In the genomic region with DNA sequence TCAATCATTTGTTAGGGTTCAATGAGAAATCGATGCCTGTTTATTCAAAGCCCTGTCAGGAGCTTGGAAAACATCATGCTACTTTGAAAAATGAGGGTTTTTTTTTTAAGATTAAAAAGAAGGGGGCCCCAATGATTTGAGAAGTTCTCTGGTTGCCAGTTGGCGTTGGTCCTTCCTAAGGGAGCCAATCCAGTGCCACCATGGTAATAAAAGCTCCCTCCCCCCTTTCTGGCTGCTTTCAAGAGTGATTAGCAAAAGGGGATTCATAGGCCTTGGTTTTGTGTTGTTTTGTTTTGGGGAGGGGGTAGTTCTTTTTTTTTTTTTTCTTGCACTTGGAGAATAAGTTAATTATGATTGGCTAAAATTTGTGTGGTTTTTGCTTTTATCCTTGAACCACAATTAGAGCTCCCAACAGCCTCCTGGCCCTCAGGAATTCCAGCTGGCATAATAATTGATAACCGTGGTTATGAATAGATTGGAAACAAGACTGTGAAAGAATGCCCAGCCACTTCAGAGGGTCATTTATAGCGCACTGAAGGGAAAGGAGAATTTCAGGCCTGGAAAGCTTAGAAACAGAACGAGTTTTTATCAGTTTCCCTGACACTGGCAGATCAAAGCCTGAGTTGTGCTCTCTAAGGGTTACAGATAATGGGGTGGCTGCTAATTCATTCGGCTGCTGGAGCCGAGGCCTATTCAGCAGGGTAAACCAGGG, we compare ENCODE assay signal across 14 mouse cellular contexts.
DNase-seq lines count a peak whose midpoint lies in the region; ATAC-seq lines count a peak whose summit lies in the region.
"Had no signal": no experiment of that assay in that cellular context is flagged by ENCODE, and none has a peak within 500 bp of the region (broad histone marks: within the 10 kb centered on the region; RNA-seq: fewer than 3 reads in every experiment).

No protein-coding gene starts in this region.

- no peaks in the 10 kb centered on the region for H3K36me3 ChIP-seq in embryonic facial prominence, embryonic 11.5 days (replicated peaks; ENCODE audit: control insufficient read depth, insufficient read depth, low read depth, low read length)
- H3K36me3 ChIP-seq in heart, embryonic 14.5 days (ENCODE audit: control insufficient read depth, insufficient read depth, low read length), result no peaks in the 10 kb centered on the region
- H3K36me3 ChIP-seq in midbrain, embryonic 11.5 days (ENCODE audit: control insufficient read depth, insufficient read depth, low read length), result no peaks in the 10 kb centered on the region
- H3K36me3 ChIP-seq: embryonic facial prominence, embryonic 15.5 days; G1E; liver, embryonic 15.5 days had no signal

- H3K4me1 ChIP-seq in embryonic facial prominence, embryonic 11.5 days (ENCODE audit: control insufficient read depth, insufficient read depth, low read length), result no peaks in the 10 kb centered on the region
- H3K4me1 ChIP-seq in heart, embryonic 14.5 days (ENCODE audit: control insufficient read depth in 2 of 2, insufficient read depth in 2 of 2, low read length in 2 of 2), result peaks cover 23 to 34% of the 10 kb centered on the region in 2 experiments
- H3K4me1 ChIP-seq in midbrain, embryonic 11.5 days (ENCODE audit: control insufficient read depth, insufficient read depth, low read length), result peaks cover 3% of the 10 kb centered on the region; the same call in 1 of the 2 replicates
- H3K4me1 ChIP-seq: embryonic facial prominence, embryonic 15.5 days; liver, embryonic 15.5 days had no signal

- H3K9me3 ChIP-seq in embryonic facial prominence, embryonic 11.5 days (replicated peaks; ENCODE audit: control insufficient read depth, low read length), result no peaks in the 10 kb centered on the region
- H3K9me3 ChIP-seq in heart, embryonic 14.5 days (ENCODE audit: control insufficient read depth, low read length), result no peaks in the 10 kb centered on the region
- H3K9me3 ChIP-seq in midbrain, embryonic 11.5 days (ENCODE audit: control insufficient read depth, low read length), result no peaks in the 10 kb centered on the region
- H3K9me3 ChIP-seq: embryonic facial prominence, embryonic 15.5 days; liver, embryonic 15.5 days had no signal

- ATAC-seq in embryonic facial prominence, embryonic 11.5 days (replicated peaks; ENCODE audit: insufficient number of reproducible peaks, low FRiP score, low TSS enrichment, low read depth), result no peak
- 0 out of 2 replicates have a peak, but pooled peaks have one; percentile 23 for ATAC-seq in heart, embryonic 14.5 days (ENCODE audit: insufficient number of reproducible peaks, insufficient read depth, low FRiP score, low read depth)
- peak; percentile 62 for ATAC-seq in midbrain, embryonic 11.5 days (ENCODE audit: low FRiP score)
- ATAC-seq: activated CD4-positive, CD25-positive, alpha-beta regulatory T cell, adult 4 months had no signal

- no peak overlapping the region for H3K9ac ChIP-seq in embryonic facial prominence, embryonic 11.5 days (replicated peaks; ENCODE audit: low read length)
- no peak overlapping the region for H3K9ac ChIP-seq in heart, embryonic 14.5 days (ENCODE audit: low read length)
- no peak overlapping the region for H3K9ac ChIP-seq in midbrain, embryonic 11.5 days (ENCODE audit: low read length)
- H3K9ac ChIP-seq: embryonic facial prominence, embryonic 15.5 days; liver, embryonic 15.5 days had no signal

- no peaks in the 10 kb centered on the region for H3K27me3 ChIP-seq in embryonic facial prominence, embryonic 11.5 days (ENCODE audit: control insufficient read depth, insufficient read depth, low read length)
- no peaks in the 10 kb centered on the region for H3K27me3 ChIP-seq in heart, embryonic 14.5 days (ENCODE audit: control insufficient read depth, insufficient read depth, low read length)
- H3K27me3 ChIP-seq in midbrain, embryonic 11.5 days (ENCODE audit: control insufficient read depth, insufficient read depth, low read length), result no peaks in the 10 kb centered on the region
- H3K27me3 ChIP-seq: embryonic facial prominence, embryonic 15.5 days had no signal

- no peak overlapping the region for H3K4me3 ChIP-seq in embryonic facial prominence, embryonic 11.5 days (ENCODE audit: low read depth, low read length)
- H3K4me3 ChIP-seq in heart, embryonic 14.5 days (ENCODE audit: control insufficient read depth in 1 of 2, insufficient read depth in 1 of 2, low read depth in 1 of 2, low read length in 2 of 2), result no peak overlapping the region
- no peak overlapping the region for H3K4me3 ChIP-seq in midbrain, embryonic 11.5 days (ENCODE audit: low read depth, low read length)
- H3K4me3 ChIP-seq: embryonic facial prominence, embryonic 15.5 days; liver, embryonic 15.5 days had no signal

- H3K27ac ChIP-seq in embryonic facial prominence, embryonic 11.5 days (replicated peaks; ENCODE audit: low read depth, low read length), result no peak overlapping the region
- H3K27ac ChIP-seq in heart, embryonic 14.5 days (replicated peaks in 1 of 2; ENCODE audit: control insufficient read depth in 1 of 2, insufficient read depth in 1 of 2, low read depth in 2 of 2, low read length in 2 of 2), result peak overlapping the region; percentile 84 to 87
- H3K27ac ChIP-seq in midbrain, embryonic 11.5 days (ENCODE audit: low read depth, low read length), result no peak overlapping the region
- H3K27ac ChIP-seq: embryonic facial prominence, embryonic 15.5 days; liver, embryonic 15.5 days had no signal

- WGBS in embryonic facial prominence, embryonic 11.5 days, result 41% methylated on average over 7 of the region's 7 CpGs
- 25% methylated on average over 7 of the region's 7 CpGs for WGBS in heart, embryonic 14.5 days
- WGBS in midbrain, embryonic 11.5 days, result 36% methylated on average over 7 of the region's 7 CpGs

- H3K4me2 ChIP-seq in embryonic facial prominence, embryonic 11.5 days (ENCODE audit: low read depth, low read length), result no peak overlapping the region
- no peak overlapping the region for H3K4me2 ChIP-seq in heart, embryonic 14.5 days (ENCODE audit: low read length)
- H3K4me2 ChIP-seq in midbrain, embryonic 11.5 days, result no peak overlapping the region
- H3K4me2 ChIP-seq: embryonic facial prominence, embryonic 15.5 days; liver, embryonic 15.5 days had no signal

- peak; percentile 54 for DNase-seq in embryo, embryonic 10 days (ENCODE audit: low spot score)
- DNase-seq in embryo, embryonic 9.5 days (ENCODE audit: extremely low spot score), result no peak
- DNase-seq in embryonic facial prominence, embryonic 11.5 days (ENCODE audit: low spot score), result peak; percentile 43
- DNase-seq in midbrain, embryonic 11.5 days (ENCODE audit: low spot score, missing footprints), result peak; percentile 80
- no peak for DNase-seq in layer of hippocampus, postnatal 36 days
- DNase-seq in right cerebral cortex, postnatal 25 days, result no peak
- DNase-seq in spleen, postnatal 4 days (ENCODE audit: low spot score in 2 of 2), result no peak
- DNase-seq: spleen, adult 18-20 months; thymus, adult 2 months had no signal

Comparison
In these comparisons a context has a peak if more than half of its experiments do, and no peak if none do; other contexts are left out.
1. DNase-seq: peak in embryo, embryonic 10 days (single experiment), embryonic facial prominence, embryonic 11.5 days (single experiment) and midbrain, embryonic 11.5 days (single experiment); none in embryo, embryonic 9.5 days (single experiment), layer of hippocampus, postnatal 36 days (0 of 2), right cerebral cortex, postnatal 25 days (single experiment) and spleen, postnatal 4 days (0 of 2).
2. H3K27ac ChIP-seq: peak in heart, embryonic 14.5 days (2 of 2); none in embryonic facial prominence, embryonic 11.5 days (single experiment) and midbrain, embryonic 11.5 days (single experiment).